Mouse (Mus musculus) limb, embryonic 11.5 days (tissue): ENCODE data around the gene 1700024G13Rik. TPM values are rescaled to one million over a fixed set of nuclear protein-coding genes. Genes with fewer than 3 reads are reported as not detected.
"Not testable (repeated sequence)": the region's sequence is repeated elsewhere in the genome, so short reads cannot be mapped to it uniquely, and the experiment has no call there.

Source experiments
- ATAC-seq: fragments of 200-750 bp; cut with Nextera tagmentation; 2 replicates; pipeline ENCODE4 v1.8.0; 2017; ENCODE audit warnings: low read depth; ENCODE audit not compliant: insufficient number of reproducible peaks, low FRiP score, low TSS enrichment
- DNase-seq: peaks from one replicate; pipeline ENCODE4 v3.0.0-alpha.2; 2015; ENCODE audit warnings: low spot score
- H3K27ac ChIP-seq: fragments of 300-500 bp; sonication (generic); replicated peaks from 2 replicates; pipeline ENCODE4 v1.5.1; 2014; ENCODE audit warnings: low read depth, mild to moderate bottlenecking, low read length
- H3K27me3 ChIP-seq: fragments of 300-500 bp; sonication (generic); 2 replicates; pipeline ENCODE4 v1.6.1; 2014; ENCODE audit warnings: mild to moderate bottlenecking, low read length, mixed read lengths; ENCODE audit not compliant: control insufficient read depth, insufficient read depth
- H3K36me3 ChIP-seq: fragments of 300-500 bp; sonication (generic); 2 replicates; pipeline ENCODE4 v1.6.1; 2014; ENCODE audit warnings: mild to moderate bottlenecking, low read length, moderate library complexity, mixed read lengths; ENCODE audit not compliant: control insufficient read depth, insufficient read depth
- H3K4me1 ChIP-seq: fragments of 300-500 bp; sonication (generic); 2 replicates; pipeline ENCODE4 v1.6.1; 2014; ENCODE audit warnings: low read length, mixed read lengths; ENCODE audit not compliant: control insufficient read depth, insufficient read depth
- H3K4me2 ChIP-seq: fragments of 300-500 bp; sonication (generic); 2 replicates; pipeline ENCODE4 v1.6.1; 2014; ENCODE audit warnings: low read depth, mild to moderate bottlenecking, moderate library complexity; ENCODE audit not compliant: severe bottlenecking
- H3K4me3 ChIP-seq: fragments of 300-500 bp; sonication (generic); 2 replicates; pipeline ENCODE4 v1.5.1; 2014; ENCODE audit warnings: low read depth, low read length
- H3K9ac ChIP-seq: fragments of 300-500 bp; sonication (generic); 2 replicates; pipeline ENCODE4 v1.6.1; 2014; ENCODE audit warnings: mild to moderate bottlenecking, low read length
- H3K9me3 ChIP-seq: fragments of 300-500 bp; sonication (generic); 2 replicates; pipeline ENCODE4 v1.6.1; 2016; ENCODE audit warnings: low read length; ENCODE audit not compliant: control insufficient read depth
- WGBS: fragments of 180-500 bp; shearing (Covaris S2); extraction: QIAGEN DNeasy Blood & Tissue Kit; methylation state at CpG from one replicate; pipeline ENCODE4 v1.1.7; 2014; 5-methylcytosine and 5-hydroxymethylcytosine counted together
- polyA plus RNA-seq: library from polyadenylated mRNA; unstranded; fragments of >200 nt; fragmentation: Nextera tagmentation; extraction: Ambion mirVana; gene quantifications from 2 replicates; pipeline ENCODE4 v1.2.1, GENCODE M21; 2014

Gene 1700024G13Rik
- not detected in 2 replicates for polyA plus RNA-seq

GRCm38 (mm10) chr14:32388196-32388595 lies at the start of gene 1700024G13Rik:
Gene 1700024G13Rik (minus strand): TSS chr14:32388391.
- H3K4me1 ChIP-seq, result peaks cover 7% of the 10 kb centered on the region
- no peaks in the 10 kb centered on the region; the same call in 1 of the 2 replicates for H3K27me3 ChIP-seq
- peak; percentile 87 for DNase-seq
- H3K9ac ChIP-seq, result no peak within 1 kb of the TSS
- no peaks in the 10 kb centered on the region for H3K9me3 ChIP-seq
- 5% methylated on average over 13 of the region's 13 CpGs for WGBS
- peak within 1 kb of the TSS; percentile 11 for H3K4me2 ChIP-seq
- H3K27ac ChIP-seq, result no peak within 1 kb of the TSS
- H3K4me3 ChIP-seq, result no peak within 1 kb of the TSS
- no peaks in the 10 kb centered on the region for H3K36me3 ChIP-seq
- peak; percentile 73; the same call in 1 of the 2 replicates for ATAC-seq

GRCm38 (mm10) chr14:32437352-32437793 lies 49.2 kb upstream of the 1700024G13Rik start:
- no peaks in the 10 kb centered on the region for H3K27me3 ChIP-seq
- no peaks in the 10 kb centered on the region for H3K9me3 ChIP-seq
- no peak overlapping the region for H3K9ac ChIP-seq
- no peaks in the 10 kb centered on the region for H3K36me3 ChIP-seq
- no peak for ATAC-seq
- WGBS, result 22% methylated on average over 5 of the region's 5 CpGs
- no peak overlapping the region for H3K4me3 ChIP-seq
- peak; percentile 60 for DNase-seq
- H3K4me2 ChIP-seq, result no peak overlapping the region
- H3K4me1 ChIP-seq, result 0 out of 2 replicates have a peak, but pooled peaks cover 4% of the 10 kb centered on the region
- H3K27ac ChIP-seq, result no peak overlapping the region

GRCm38 (mm10) chr14:32429030-32429602 lies 40.9 kb upstream of the 1700024G13Rik start:
- DNase-seq, result no peak
- Histone ChIP-seq H3K36me3 (no peaks in the 10 kb centered on the region), H3K4me3 (no peak overlapping the region), H3K4me2 (no peak overlapping the region), H3K27me3 (no peaks in the 10 kb centered on the region), H3K4me1 (no peaks in the 10 kb centered on the region), H3K27ac (no peak overlapping the region), H3K9ac (no peak overlapping the region), H3K9me3 (no peaks in the 10 kb centered on the region)
- 14% methylated on average over 8 of the region's 8 CpGs for WGBS
- ATAC-seq, result no peak

- H3K9me3 ChIP-seq, result no peaks in the 10 kb centered on the region
- 88% methylated on average over 7 of the region's 7 CpGs for WGBS
- DNase-seq (no peak), ATAC-seq (no peak)
- H3K4me1 ChIP-seq, result no peaks in the 10 kb centered on the region
- no peak overlapping the region for H3K4me3 ChIP-seq
- no peak overlapping the region for H3K9ac ChIP-seq
- H3K4me2 ChIP-seq, result no peak overlapping the region
- H3K27ac ChIP-seq, result no peak overlapping the region
- no peaks in the 10 kb centered on the region for H3K27me3 ChIP-seq
- H3K36me3 ChIP-seq, result no peaks in the 10 kb centered on the region
Measured at GRCm38 (mm10) chr14:32423946-32424345, 35.8 kb upstream of the 1700024G13Rik start.

GRCm38 (mm10) chr14:32418747-32419146 lies 30.6 kb upstream of the 1700024G13Rik start:
- H3K9ac ChIP-seq, result no peak overlapping the region
- H3K4me3 ChIP-seq, result no peak overlapping the region
- no peaks in the 10 kb centered on the region for H3K36me3 ChIP-seq
- WGBS, result 89% methylated on average over 11 of the region's 11 CpGs
- no peaks in the 10 kb centered on the region for H3K4me1 ChIP-seq
- H3K27me3 ChIP-seq, result no peaks in the 10 kb centered on the region
- H3K9me3 ChIP-seq, result no peaks in the 10 kb centered on the region
- no peak overlapping the region for H3K27ac ChIP-seq
- ATAC-seq (no peak), DNase-seq (no peak)
- H3K4me2 ChIP-seq, result no peak overlapping the region

- Histone ChIP-seq H3K27me3 (no peaks in the 10 kb centered on the region), H3K36me3 (no peaks in the 10 kb centered on the region), H3K27ac (no peak overlapping the region), H3K4me2 (no peak overlapping the region), H3K9me3 (no peaks in the 10 kb centered on the region), H3K9ac (no peak overlapping the region), H3K4me3 (no peak overlapping the region), H3K4me1 (no peaks in the 10 kb centered on the region)
- DNase-seq (peak; percentile 18), ATAC-seq (no peak)
- WGBS, result 77% methylated on average over 5 of the region's 5 CpGs
Measured at GRCm38 (mm10) chr14:32412075-32412474, 23.9 kb upstream of the 1700024G13Rik start.

GRCm38 (mm10) chr14:32410084-32410483 lies 21.9 kb upstream of the 1700024G13Rik start:
- no peaks in the 10 kb centered on the region for H3K27me3 ChIP-seq
- WGBS, result 66% methylated on average over 5 of the region's 5 CpGs
- DNase-seq, result no peak

GRCm38 (mm10) chr14:32405399-32405798 lies 17.2 kb upstream of the 1700024G13Rik start:
- H3K27me3 ChIP-seq, H3K4me1 ChIP-seq, H3K9me3 ChIP-seq, ATAC-seq, H3K36me3 ChIP-seq, H3K4me2 ChIP-seq, H3K27ac ChIP-seq, H3K4me3 ChIP-seq, DNase-seq, H3K9ac ChIP-seq: not testable (repeated sequence)
- WGBS, result 74% methylated on average over 1 of the region's 1 CpGs

More at GRCm38 (mm10) chr14:32410084-32410483, 21.9 kb upstream of the 1700024G13Rik start:
- Histone ChIP-seq H3K9me3 (no peaks in the 10 kb centered on the region), H3K9ac (no peak overlapping the region), H3K4me1 (no peaks in the 10 kb centered on the region), H3K4me2 (no peak overlapping the region), H3K27ac (no peak overlapping the region), H3K4me3 (no peak overlapping the region), H3K36me3 (no peaks in the 10 kb centered on the region)
- ATAC-seq, result no peak

- Histone ChIP-seq H3K4me1 (peaks cover 11% of the 10 kb centered on the region), H3K9ac (no peak overlapping the region), H3K4me2 (no peak overlapping the region), H3K27me3 (no peaks in the 10 kb centered on the region), H3K4me3 (no peak overlapping the region), H3K9me3 (no peaks in the 10 kb centered on the region), H3K27ac (no peak overlapping the region), H3K36me3 (no peaks in the 10 kb centered on the region)
- DNase-seq (peak; percentile 41), ATAC-seq (no peak)
- WGBS, result 38% methylated on average over 15 of the region's 15 CpGs
Measured at GRCm38 (mm10) chr14:32381619-32382018, 6.6 kb downstream of the 1700024G13Rik start.
